Mouse (Mus musculus) CH12.LX (cell line): Measurements from ENCODE around the gene Chit1. TPM values are rescaled to one million over a fixed set of nuclear protein-coding genes. Genes with fewer than 3 reads are reported as not detected.

Experiments used
- DNase-seq: peaks from one replicate; pipeline ENCODE4 v3.0.0-alpha.2; 2013; ENCODE audit errors: extremely low read depth
- H3K27ac ChIP-seq: 2 replicates; pipeline ENCODE4 v1.5.1; 2012; ENCODE audit warnings: low read depth, mild to moderate bottlenecking, control low read depth, moderate library complexity; ENCODE audit not compliant: insufficient read depth
- H3K27me3 ChIP-seq: replicated peaks from 2 replicates; pipeline ENCODE3; 2012; ENCODE audit warnings: inconsistent platforms
- H3K36me3 ChIP-seq, 2 experiments: replicated peaks in 1 of 2; 2 replicates each; pipeline versions ENCODE3 to v1.6.1; 2012; ENCODE audit warnings: inconsistent platforms in 1 of 2, low read length in 1 of 2, mild to moderate bottlenecking in 1 of 2, mixed read lengths in 1 of 2, moderate library complexity in 1 of 2; ENCODE audit not compliant: control insufficient read depth in 1 of 2, insufficient read depth in 1 of 2
- H3K4me1 ChIP-seq, 2 experiments: 2 replicates each; pipeline ENCODE4 v1.6.1; 2012; ENCODE audit warnings: inconsistent platforms in 1 of 2, moderate library complexity in 1 of 2; ENCODE audit not compliant: insufficient read depth in 2 of 2, control insufficient read depth in 1 of 2
- H3K4me2 ChIP-seq: 2 replicates; pipeline ENCODE4 v1.6.1; 2012; ENCODE audit warnings: low read depth, mild to moderate bottlenecking, control low read depth; ENCODE audit not compliant: poor library complexity, insufficient read depth, severe bottlenecking
- H3K4me3 ChIP-seq, 3 experiments: fragments of 150-350 bp in 1 of 3; sonication (generic) in 1 of 3; replicated peaks in 1 of 3; 2 replicates each; pipeline versions ENCODE3 to v1.5.1; 2011 to 2012; ENCODE audit warnings: low read depth in 2 of 3, low read length in 2 of 3, mild to moderate bottlenecking in 2 of 3, moderate library complexity in 2 of 3, control low read depth in 1 of 3, improper control_type of control experiment in 1 of 3, inconsistent platforms in 1 of 3, mixed read lengths in 1 of 3; ENCODE audit not compliant: poor library complexity in 1 of 3
- H3K79me2 ChIP-seq: replicated peaks from 2 replicates; pipeline ENCODE4 v1.6.1; 2012; ENCODE audit warnings: mild to moderate bottlenecking, moderate library complexity; ENCODE audit not compliant: control insufficient read depth, poor library complexity, insufficient read depth, severe bottlenecking; ENCODE audit errors: extremely low read depth
- H3K9ac ChIP-seq: 2 replicates; pipeline ENCODE4 v1.6.1; 2012; ENCODE audit warnings: low read depth, mild to moderate bottlenecking, control low read depth, moderate library complexity; ENCODE audit not compliant: insufficient read depth
- H3K9me3 ChIP-seq: replicated peaks from 2 replicates; pipeline ENCODE3; 2012; ENCODE audit warnings: low read length, inconsistent platforms, mixed read lengths
- BHLHE40 ChIP-seq: IDR thresholded peaks from 2 replicates; pipeline ENCODE4 v1.6.1; 2011; ENCODE audit warnings: mild to moderate bottlenecking, low read depth, low read length, improper control_type of control experiment
- CHD1 ChIP-seq: IDR thresholded peaks from 2 replicates; pipeline ENCODE4 v1.6.1; 2012; ENCODE audit warnings: low read depth, low read length, improper control_type of control experiment, inconsistent platforms
- CHD2 ChIP-seq: IDR thresholded peaks from 2 replicates; pipeline ENCODE4 v1.6.1; 2011; ENCODE audit warnings: low read length, improper control_type of control experiment
- CTCF ChIP-seq, 2 experiments: IDR thresholded peaks in 1 of 2; conservative IDR thresholded peaks in 1 of 2; 2 replicates each; pipeline ENCODE4 v1.5.1; 2011 to 2012; ENCODE audit warnings: low read depth in 2 of 2, low read length in 2 of 2, improper control_type of control experiment in 1 of 2, inconsistent platforms in 1 of 2, mild to moderate bottlenecking in 1 of 2, moderate library complexity in 1 of 2
- E2F4 ChIP-seq: IDR thresholded peaks from 2 replicates; pipeline ENCODE4 v1.6.1; 2011; ENCODE audit warnings: low read depth, low read length, improper control_type of control experiment; ENCODE audit not compliant: insufficient replicate concordance
- ELF1 ChIP-seq: IDR thresholded peaks from 2 replicates; pipeline ENCODE4 v1.6.1; 2014; ENCODE audit warnings: low read depth, mild to moderate bottlenecking, inconsistent platforms, low read length, improper control_type of control experiment
- EP300 ChIP-seq: IDR thresholded peaks from 2 replicates; pipeline ENCODE4 v1.6.1; 2011; ENCODE audit warnings: low read length, improper control_type of control experiment
- ETS1 ChIP-seq: conservative IDR thresholded peaks from 2 replicates; pipeline ENCODE4 v1.6.1; 2012; ENCODE audit warnings: low read depth, mild to moderate bottlenecking, inconsistent platforms, low read length, improper control_type of control experiment, moderate library complexity
- GABPA ChIP-seq: IDR thresholded peaks from 2 replicates; pipeline ENCODE4 v1.6.1; 2012; ENCODE audit warnings: low read depth, low read length, improper control_type of control experiment, inconsistent platforms; ENCODE audit not compliant: insufficient replicate concordance
- HCFC1 ChIP-seq: IDR thresholded peaks from 2 replicates; pipeline ENCODE4 v1.6.1; 2012; ENCODE audit warnings: low read depth, mild to moderate bottlenecking, inconsistent platforms, low read length, improper control_type of control experiment
- IRF4 ChIP-seq: IDR thresholded peaks from 2 replicates; pipeline ENCODE4 v1.6.1; 2014; ENCODE audit warnings: low read depth, mild to moderate bottlenecking, inconsistent platforms, low read length, improper control_type of control experiment
- JUN ChIP-seq: IDR thresholded peaks from 2 replicates; pipeline ENCODE4 v1.6.1; 2011; ENCODE audit warnings: low read depth, mild to moderate bottlenecking, low read length, improper control_type of control experiment, moderate library complexity; ENCODE audit not compliant: insufficient read depth
- JUND ChIP-seq: conservative IDR thresholded peaks from 2 replicates; pipeline ENCODE4 v1.6.1; 2011; ENCODE audit warnings: low read depth, low read length, improper control_type of control experiment
- KAT2A ChIP-seq: IDR thresholded peaks from 2 replicates; pipeline ENCODE4 v1.6.1; 2012; ENCODE audit warnings: low read length, improper control_type of control experiment, inconsistent platforms; ENCODE audit not compliant: insufficient replicate concordance
- MAFK ChIP-seq: IDR thresholded peaks from 2 replicates; pipeline ENCODE4 v1.6.1; 2011; ENCODE audit warnings: low read length, improper control_type of control experiment; ENCODE audit not compliant: insufficient replicate concordance
- MAX ChIP-seq: IDR thresholded peaks from 2 replicates; pipeline ENCODE4 v1.6.1; 2011; ENCODE audit warnings: low read length, improper control_type of control experiment
- MAZ ChIP-seq: IDR thresholded peaks from 2 replicates; pipeline ENCODE4 v1.6.1; 2012; ENCODE audit warnings: low read depth, mild to moderate bottlenecking, inconsistent platforms, low read length, improper control_type of control experiment, moderate library complexity
- MEF2A ChIP-seq: IDR thresholded peaks from 2 replicates; pipeline ENCODE4 v1.6.1; 2014; ENCODE audit warnings: low read depth, mild to moderate bottlenecking, inconsistent platforms, low read length, improper control_type of control experiment, borderline replicate concordance
- MXI1 ChIP-seq: IDR thresholded peaks from 2 replicates; pipeline ENCODE4 v1.6.1; 2011; ENCODE audit warnings: mild to moderate bottlenecking, low read depth, low read length, improper control_type of control experiment
- MYC ChIP-seq: IDR thresholded peaks from 2 replicates; pipeline ENCODE4 v1.6.1; 2011; ENCODE audit warnings: low read depth, mild to moderate bottlenecking, improper control_type of control experiment, low read length
- NELFE ChIP-seq: IDR thresholded peaks from 2 replicates; pipeline ENCODE4 v1.6.1; 2011; ENCODE audit warnings: low read depth, low read length, improper control_type of control experiment
- NRF1 ChIP-seq: IDR thresholded peaks from 2 replicates; pipeline ENCODE4 v1.6.1; 2014; ENCODE audit warnings: low read depth, mild to moderate bottlenecking, inconsistent platforms, low read length, improper control_type of control experiment, moderate library complexity
- PAX5 ChIP-seq: IDR thresholded peaks from 2 replicates; pipeline ENCODE4 v1.6.1; 2012; ENCODE audit warnings: low read length, inconsistent platforms, mixed read lengths
- POLR2A ChIP-seq: IDR thresholded peaks from 2 replicates; pipeline ENCODE4 v1.6.1; 2011; ENCODE audit warnings: low read depth, mild to moderate bottlenecking, improper control_type of control experiment, low read length
- POLR2AphosphoS2 ChIP-seq: IDR thresholded peaks from 2 replicates; pipeline ENCODE4 v1.6.1; 2011; ENCODE audit warnings: low read depth, low read length, improper control_type of control experiment
- RAD21 ChIP-seq: IDR thresholded peaks from 2 replicates; pipeline ENCODE4 v1.6.1; 2011; ENCODE audit warnings: low read depth, mild to moderate bottlenecking, low read length, improper control_type of control experiment, moderate library complexity
- RCOR1 ChIP-seq: conservative IDR thresholded peaks from 2 replicates; pipeline ENCODE4 v1.6.1; 2012; ENCODE audit warnings: low read depth, mild to moderate bottlenecking, inconsistent platforms, low read length, improper control_type of control experiment
- SIN3A ChIP-seq: IDR thresholded peaks from 2 replicates; pipeline ENCODE4 v1.6.1; 2012; ENCODE audit warnings: low read length, improper control_type of control experiment, inconsistent platforms
- SMC3 ChIP-seq: IDR thresholded peaks from 2 replicates; pipeline ENCODE4 v1.6.1; 2011; ENCODE audit warnings: low read depth, low read length, improper control_type of control experiment
- TBP ChIP-seq: conservative IDR thresholded peaks from 2 replicates; pipeline ENCODE4 v1.6.1; 2011; ENCODE audit warnings: low read depth, low read length, improper control_type of control experiment
- TCF12 ChIP-seq: IDR thresholded peaks from 2 replicates; pipeline ENCODE4 v1.6.1; 2014; ENCODE audit warnings: low read depth, mild to moderate bottlenecking, inconsistent platforms, low read length, improper control_type of control experiment
- UBTF ChIP-seq: IDR thresholded peaks from 2 replicates; pipeline ENCODE4 v1.6.1; 2012; ENCODE audit warnings: low read depth, mild to moderate bottlenecking, inconsistent platforms, low read length, improper control_type of control experiment, moderate library complexity
- USF1 ChIP-seq: IDR thresholded peaks from 2 replicates; pipeline ENCODE4 v1.6.1; 2014; ENCODE audit warnings: low read depth, mild to moderate bottlenecking, inconsistent platforms, low read length, improper control_type of control experiment
- USF2 ChIP-seq: conservative IDR thresholded peaks from 2 replicates; pipeline ENCODE4 v1.6.1; 2011; ENCODE audit warnings: low read depth, low read length, improper control_type of control experiment
- ZC3H11A ChIP-seq: IDR thresholded peaks from 2 replicates; pipeline ENCODE4 v1.6.1; 2012; ENCODE audit warnings: low read depth, mild to moderate bottlenecking, inconsistent platforms, low read length, improper control_type of control experiment
- ZKSCAN1 ChIP-seq: IDR thresholded peaks from 2 replicates; pipeline ENCODE4 v1.6.1; 2012; ENCODE audit warnings: low read depth, inconsistent platforms, low read length, improper control_type of control experiment, borderline replicate concordance
- ZMIZ1 ChIP-seq: IDR thresholded peaks from 2 replicates; pipeline ENCODE4 v1.6.1; 2012; ENCODE audit warnings: low read depth, mild to moderate bottlenecking, inconsistent platforms, low read length, improper control_type of control experiment
- ZNF384 ChIP-seq: IDR thresholded peaks from 2 replicates; pipeline ENCODE4 v1.6.1; 2012; ENCODE audit warnings: low read depth, low read length, improper control_type of control experiment, inconsistent platforms
- dilution Hi-C: fragments of 300-500 bp; cut with MboI; formaldehyde crosslinking; loops from 2 replicates; pipeline ENCODE4 v1.14.3; 2020; ENCODE audit warnings: low sequenced_read_pairs; ENCODE audit not compliant: extremely low pct_unique_long_range_greater_than_20kb, extremely low pct_ligation_motif_present
- in situ Hi-C: fragments of 300-500 bp; cut with MboI; formaldehyde crosslinking; loops from 3 replicates; pipeline ENCODE4 v1.14.3; 2019; ENCODE audit warnings: low sequenced_read_pairs, low pct_ligation_motif_present, low pct_unique_long_range_greater_than_20kb, mixed read lengths
- polyA plus RNA-seq: library from polyadenylated mRNA; unstranded; fragments of >175 nt; gene quantifications from 2 replicates; pipeline ENCODE4 v1.2.1, GENCODE M21; 2012; ENCODE audit warnings: low read depth; ENCODE audit not compliant: insufficient read length
- total RNA-seq, 2 experiments: library from RNA; depleted of rRNA; stranded (reverse); fragments of 300-350 nt in 1 of 2; fragments of >200 nt in 1 of 2; gene quantifications; 2 replicates each; pipeline ENCODE4 v1.2.3; 2012 to 2014

The Chit1 gene
- total and polyA plus RNA-seq, 3 experiments, result 0.25 to 0.47 (median 0.36) TPM

DNA sequence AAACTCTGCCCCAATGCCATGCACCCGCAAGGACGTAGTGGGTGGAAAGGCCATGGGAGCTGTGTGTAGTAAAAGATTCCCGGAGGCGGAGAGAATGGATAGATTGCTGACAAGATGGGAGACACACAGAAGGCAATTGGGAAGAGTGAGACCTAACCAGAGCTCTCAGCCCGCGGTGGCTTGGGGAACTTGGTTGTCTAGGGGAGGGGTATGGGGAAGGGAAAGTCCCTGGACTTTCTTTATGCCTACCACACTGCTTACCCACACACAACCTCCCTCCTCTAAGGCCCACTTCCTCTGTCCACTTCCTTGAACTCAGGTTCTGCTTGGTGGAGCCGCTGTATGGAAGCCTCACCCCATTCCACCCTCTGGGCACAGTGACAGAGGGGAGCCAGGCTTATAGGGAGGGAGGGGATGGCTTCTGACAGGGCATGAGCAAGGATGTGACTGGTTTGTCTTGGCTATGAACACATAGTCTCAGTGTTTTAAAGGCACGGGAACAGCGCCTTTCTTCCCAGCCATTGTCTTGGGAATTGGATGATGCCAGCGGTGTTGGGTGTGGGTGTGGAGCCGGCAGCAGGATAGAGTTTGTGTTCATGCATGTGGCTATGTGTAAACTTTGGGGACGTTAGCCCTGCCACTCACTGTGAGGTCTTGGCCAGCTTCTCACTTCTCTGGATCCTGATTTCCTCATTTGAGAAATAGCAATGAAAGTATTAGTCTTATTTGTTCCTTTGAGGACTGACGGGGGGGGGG is 17.1 kb upstream of the Chit1 start:
- peak; percentile 85 for DNase-seq
- H3K27me3 ChIP-seq, result peaks cover 49% of the 10 kb centered on the region
- no peaks in the 10 kb centered on the region for H3K9me3 ChIP-seq
- H3K79me2 ChIP-seq, result no peaks in the 10 kb centered on the region
- H3K9ac ChIP-seq, result peak overlapping the region; percentile 37
- dilution Hi-C loops (no loop called here), in situ Hi-C loops (no loop called here)
- TF ChIP-seq ETS1 (peak; percentile 52), MAX (no peak), MAZ (peak; percentile 66), POLR2AphosphoS2 (no peak), E2F4 (0 out of 2 replicates have a peak, but pooled peaks have one; percentile 26), TBP (0 out of 2 replicates have a peak, but pooled peaks have one; percentile 33), CTCF (conservative IDR thresholded peaks at IDR 0.05 in 1 of 2, IDR thresholded peaks at IDR 0.05 in 1 of 2; ENCODE audit: low read depth in 2 of 2, low read length in 2 of 2) (no peak), CHD2 (0 out of 2 replicates have a peak, but pooled peaks have one; percentile 44), GABPA (no peak), ZKSCAN1 (no peak), ZMIZ1 (no peak), NRF1 (no peak), POLR2A (peak; percentile 63), PAX5 (no peak), MXI1 (no peak), ZNF384 (no peak), RCOR1 (no peak), JUN (no peak), MAFK (0 out of 2 replicates have a peak, but pooled peaks have one; percentile 32), BHLHE40 (peak; percentile 37; the same call in 1 of the 2 replicates), MYC (peak; percentile 54; the same call in 1 of the 2 replicates), RAD21 (no peak; the same call in 1 of the 2 replicates), MEF2A (0 out of 2 replicates have a peak, but pooled peaks have one; percentile 38), NELFE (no peak; the same call in 1 of the 2 replicates), JUND (no peak), TCF12 (peak; percentile 63; the same call in 1 of the 2 replicates), ELF1 (peak; percentile 84), ZC3H11A (no peak), IRF4 (peak; percentile 88), EP300 (peak; percentile 79), HCFC1 (peak; percentile 35), CHD1 (no peak; the same call in 1 of the 2 replicates), USF2 (no peak), SIN3A (peak; percentile 16; the same call in 1 of the 2 replicates), USF1 (no peak), SMC3 (0 out of 2 replicates have a peak, but pooled peaks have one; percentile 2), KAT2A (no peak), UBTF (no peak)
- peak overlapping the region; percentile 14 to 56 (median 48) for H3K4me3 ChIP-seq
- H3K4me1 ChIP-seq, result peaks cover 18 to 43% of the 10 kb centered on the region in 2 experiments
- H3K36me3 ChIP-seq, result no peaks in the 10 kb centered on the region
- H3K4me2 ChIP-seq, result peak overlapping the region; percentile 83
- peak overlapping the region; percentile 82 for H3K27ac ChIP-seq
